Mouse (Mus musculus) small intestine, adult 2 months (tissue): ENCODE data around the gene Runx1.

ENCODE experiments used
- CTCF ChIP-seq: fragments of 200-500 bp; IDR thresholded peaks from 2 replicates; pipeline ENCODE4 v1.5.1; 2012; ENCODE audit warnings: low read depth, mild to moderate bottlenecking, control low read depth, inconsistent platforms, low read length, moderate library complexity, mixed read lengths; ENCODE audit not compliant: insufficient replicate concordance, insufficient read length; ENCODE audit errors: extremely low read depth
- POLR2A ChIP-seq: fragments of 200-500 bp; IDR thresholded peaks from 2 replicates; pipeline ENCODE4 v1.6.1; 2012; ENCODE audit warnings: low read depth, mild to moderate bottlenecking, control low read depth, inconsistent platforms, low read length, moderate library complexity

GRCm38 (mm10) chr16:92599451-92599850 is 226.5 kb downstream of the Runx1 start:
- TF ChIP-seq POLR2A (no peak), CTCF (no peak)
